Mouse (Mus musculus) myocyte (in vitro differentiated cells): ENCODE measurements around the gene Herc4.

Experiments used
- POLR2A ChIP-seq: IDR thresholded peaks from one replicate; pipeline ENCODE4 v1.6.1; 2011; ENCODE audit warnings: low read depth, mild to moderate bottlenecking, control low read depth, moderate library complexity; ENCODE audit not compliant: insufficient read length
- USF1 ChIP-seq: IDR thresholded peaks from one replicate; pipeline ENCODE4 v1.6.1; 2011; ENCODE audit warnings: low read depth, mild to moderate bottlenecking, control low read depth, moderate library complexity

DNA sequence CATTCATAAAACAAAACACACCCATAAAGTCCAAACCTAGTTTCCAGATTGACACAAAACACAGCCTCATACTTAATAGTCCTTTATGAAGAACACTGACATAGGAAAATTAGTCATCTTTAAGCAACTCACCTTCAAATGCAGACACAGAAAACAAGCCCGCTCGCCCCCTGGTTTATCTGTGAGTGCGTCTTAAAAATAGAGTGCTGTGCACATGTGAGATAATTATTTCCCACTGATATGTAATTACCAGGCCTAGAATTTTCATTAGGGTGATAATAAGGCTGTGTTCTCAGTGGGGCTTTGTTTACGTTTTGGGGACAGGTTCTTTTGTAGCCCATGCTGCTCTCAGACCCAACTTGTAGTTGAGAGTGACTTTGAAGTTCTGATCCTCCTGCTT lies 44.6 kb upstream of the Herc4 start:
- no peak for TF ChIP-seq USF1
- no peak for TF ChIP-seq POLR2A
